Mouse (Mus musculus) brain, embryonic 14.5 days (tissue): ENCODE results near the gene Mapk8.

Experiments
- CTCF ChIP-seq: fragments of 200-500 bp; IDR thresholded peaks from 2 replicates; pipeline ENCODE4 v1.5.1; 2012; ENCODE audit warnings: inconsistent platforms, mild to moderate bottlenecking, moderate library complexity, borderline replicate concordance; ENCODE audit not compliant: insufficient read depth, insufficient read length; ENCODE audit errors: extremely low read depth
- POLR2A ChIP-seq: fragments of 200-500 bp; IDR thresholded peaks from 2 replicates; pipeline ENCODE4 v1.6.1; 2012; ENCODE audit warnings: mild to moderate bottlenecking, inconsistent platforms, borderline replicate concordance; ENCODE audit not compliant: poor library complexity, insufficient read depth, insufficient read length, severe bottlenecking; ENCODE audit errors: extremely low read depth

- TF ChIP-seq CTCF (no peak), POLR2A (no peak)
Observed at GRCm38 (mm10) chr14:33358891-33359290, 88.1 kb downstream of the Mapk8 start.
